Mouse (Mus musculus) erythroblast, embryonic 14.5 days (primary cell): ENCODE data around the gene Tmem273.

Experiments used
- GATA1 ChIP-seq: IDR thresholded peaks from 2 replicates; pipeline ENCODE4 v1.6.1; 2012; ENCODE audit warnings: low read length, inconsistent platforms, mixed read lengths
- TAL1 ChIP-seq: IDR thresholded peaks from 3 replicates; pipeline ENCODE4 v1.6.1; 2012; ENCODE audit warnings: low read length, inconsistent platforms, mixed read lengths

DNA sequence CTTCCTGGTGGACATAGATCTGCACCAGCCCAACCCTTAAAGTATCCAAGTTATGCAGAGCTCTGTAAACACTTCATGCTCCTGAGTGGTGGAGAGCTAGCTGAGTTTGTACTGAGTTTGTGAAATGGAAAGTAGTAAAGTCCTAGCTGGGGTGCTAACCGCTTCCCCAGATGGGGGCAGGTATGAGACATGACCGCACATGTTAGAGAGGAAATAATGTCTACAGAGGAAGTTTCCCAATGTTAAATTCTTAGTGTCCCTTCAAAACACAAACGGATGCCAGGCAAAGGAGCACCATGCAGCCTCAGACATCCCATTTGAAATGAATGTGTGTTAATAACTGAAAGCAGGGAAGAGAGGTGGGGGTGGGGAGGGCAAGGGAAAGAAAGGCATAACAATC, 38.1 kb downstream of the Tmem273 start:
- no peak for TF ChIP-seq GATA1
- no peak for TF ChIP-seq TAL1
